Mouse (Mus musculus): Measurements from ENCODE around the gene Uaca. TPM values are rescaled to one million over a fixed set of nuclear protein-coding genes. Genes with fewer than 3 reads are reported as not detected.

The Uaca gene
- polyA plus RNA-seq, 1 experiment from 2014 or later = 10.3 TPM

DNA sequence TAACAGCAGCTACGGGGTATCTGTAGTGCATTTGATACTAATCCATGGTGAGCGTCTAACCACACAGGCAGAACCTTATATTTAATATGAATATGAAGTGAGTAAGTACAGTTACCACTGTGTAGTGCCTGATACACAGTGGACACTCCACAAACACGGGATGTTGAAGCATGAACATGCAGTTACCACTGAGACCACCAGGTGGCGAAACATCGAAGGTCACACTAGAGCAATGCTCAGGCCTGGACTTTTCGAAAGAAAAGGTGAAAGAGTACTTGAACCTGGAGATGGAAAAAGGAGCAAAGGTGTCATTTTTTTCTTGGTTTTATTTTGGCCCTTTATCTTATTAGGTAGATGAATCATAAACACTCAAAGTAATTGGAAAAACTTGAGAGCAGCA is 38.1 kb upstream of the Uaca start:
- Histone ChIP-seq H3K27ac (ENCODE audit: low read depth, low read length) (no peak overlapping the region), H3K9me3 (ENCODE audit: control insufficient read depth, low read length) (no peaks in the 10 kb centered on the region; the same call in 1 of the 2 replicates), H3K4me1 (replicated peaks; ENCODE audit: control insufficient read depth, insufficient read depth, low read length) (0 out of 2 replicates have a peak, but pooled peaks cover 3% of the 10 kb centered on the region), H3K4me3 (ENCODE audit: low read depth, low read length) (no peak overlapping the region), H3K36me3 (ENCODE audit: control insufficient read depth, insufficient read depth, low read length) (no peaks in the 10 kb centered on the region), H3K4me2 (no peak overlapping the region), H3K9ac (ENCODE audit: low read depth, low read length) (no peak overlapping the region), H3K27me3 (replicated peaks; ENCODE audit: control insufficient read depth, insufficient read depth, low read length) (no peaks in the 10 kb centered on the region)
- DNase-seq (ENCODE audit: low spot score) (no peak), ATAC-seq (replicated peaks; ENCODE audit: low FRiP score) (no peak)
- WGBS = 39% methylated on average over 6 of the region's 6 CpGs

GRCm38 (mm10) chr9:60756866-60757740 is 37.2 kb upstream of the Uaca start:
- H3K27ac ChIP-seq (ENCODE audit: low read depth, low read length) = no peak overlapping the region
- DNase-seq (ENCODE audit: low spot score) (no peak), ATAC-seq (replicated peaks; ENCODE audit: low FRiP score) (no peak)
- H3K4me3 ChIP-seq (ENCODE audit: low read depth, low read length) = no peak overlapping the region
- H3K4me1 ChIP-seq (replicated peaks; ENCODE audit: control insufficient read depth, insufficient read depth, low read length) = 0 out of 2 replicates have a peak, but pooled peaks cover 3% of the 10 kb centered on the region
- H3K9me3 ChIP-seq (ENCODE audit: control insufficient read depth, low read length) = no peaks in the 10 kb centered on the region; the same call in 1 of the 2 replicates
- no peaks in the 10 kb centered on the region for H3K36me3 ChIP-seq (ENCODE audit: control insufficient read depth, insufficient read depth, low read length)
- no peaks in the 10 kb centered on the region for H3K27me3 ChIP-seq (replicated peaks; ENCODE audit: control insufficient read depth, insufficient read depth, low read length)
- H3K9ac ChIP-seq (ENCODE audit: low read depth, low read length) = no peak overlapping the region
- 65% methylated on average over 15 of the region's 15 CpGs for WGBS
- no peak overlapping the region for H3K4me2 ChIP-seq

GRCm38 (mm10) chr9:60757817-60758216 is 36.5 kb upstream of the Uaca start:
- ATAC-seq (replicated peaks; ENCODE audit: low FRiP score) (0 out of 2 replicates have a peak, but pooled peaks have one; percentile 39), DNase-seq (ENCODE audit: low spot score) (no peak)
- H3K4me1 ChIP-seq (replicated peaks; ENCODE audit: control insufficient read depth, insufficient read depth, low read length) = 0 out of 2 replicates have a peak, but pooled peaks cover 3% of the 10 kb centered on the region
- no peak overlapping the region for H3K9ac ChIP-seq (ENCODE audit: low read depth, low read length)
- H3K4me3 ChIP-seq (ENCODE audit: low read depth, low read length) = no peak overlapping the region
- 18% methylated on average over 5 of the region's 5 CpGs for WGBS
- H3K9me3 ChIP-seq (ENCODE audit: control insufficient read depth, low read length) = no peaks in the 10 kb centered on the region; the same call in 1 of the 2 replicates
- no peak overlapping the region for H3K27ac ChIP-seq (ENCODE audit: low read depth, low read length)
- H3K27me3 ChIP-seq (replicated peaks; ENCODE audit: control insufficient read depth, insufficient read depth, low read length) = no peaks in the 10 kb centered on the region
- no peaks in the 10 kb centered on the region for H3K36me3 ChIP-seq (ENCODE audit: control insufficient read depth, insufficient read depth, low read length)
- H3K4me2 ChIP-seq = no peak overlapping the region

GRCm38 (mm10) chr9:60759436-60760007 is 34.8 kb upstream of the Uaca start:
- no peaks in the 10 kb centered on the region for H3K27me3 ChIP-seq (replicated peaks; ENCODE audit: control insufficient read depth, insufficient read depth, low read length)
- H3K36me3 ChIP-seq (ENCODE audit: control insufficient read depth, insufficient read depth, low read length) = no peaks in the 10 kb centered on the region
- 79% methylated on average over 10 of the region's 10 CpGs for WGBS
- no peak overlapping the region for H3K4me3 ChIP-seq (ENCODE audit: low read depth, low read length)
- H3K27ac ChIP-seq (ENCODE audit: low read depth, low read length) = no peak overlapping the region
- DNase-seq (ENCODE audit: low spot score) = no peak
- no peak overlapping the region for H3K9ac ChIP-seq (ENCODE audit: low read depth, low read length)
- H3K9me3 ChIP-seq (ENCODE audit: control insufficient read depth, low read length) = no peaks in the 10 kb centered on the region; the same call in 1 of the 2 replicates
- 0 out of 2 replicates have a peak, but pooled peaks cover 3% of the 10 kb centered on the region for H3K4me1 ChIP-seq (replicated peaks; ENCODE audit: control insufficient read depth, insufficient read depth, low read length)
- ATAC-seq (replicated peaks; ENCODE audit: low FRiP score) = no peak
- no peak overlapping the region for H3K4me2 ChIP-seq

- no peaks in the 10 kb centered on the region for H3K27me3 ChIP-seq (replicated peaks; ENCODE audit: control insufficient read depth, insufficient read depth, low read length)
- no peak overlapping the region for H3K9ac ChIP-seq (ENCODE audit: low read depth, low read length)
- 8% methylated on average over 2 of the region's 2 CpGs for WGBS
- H3K4me2 ChIP-seq = no peak overlapping the region
- no peaks in the 10 kb centered on the region; the same call in 1 of the 2 replicates for H3K9me3 ChIP-seq (ENCODE audit: control insufficient read depth, low read length)
- no peak overlapping the region for H3K27ac ChIP-seq (ENCODE audit: low read depth, low read length)
- H3K36me3 ChIP-seq (ENCODE audit: control insufficient read depth, insufficient read depth, low read length) = no peaks in the 10 kb centered on the region
- no peaks in the 10 kb centered on the region for H3K4me1 ChIP-seq (replicated peaks; ENCODE audit: control insufficient read depth, insufficient read depth, low read length)
- no peak for ATAC-seq (replicated peaks; ENCODE audit: low FRiP score)
- no peak overlapping the region for H3K4me3 ChIP-seq (ENCODE audit: low read depth, low read length)
- DNase-seq (ENCODE audit: low spot score) = no peak
Measured at GRCm38 (mm10) chr9:60765181-60765580, 29.2 kb upstream of the Uaca start.

DNA sequence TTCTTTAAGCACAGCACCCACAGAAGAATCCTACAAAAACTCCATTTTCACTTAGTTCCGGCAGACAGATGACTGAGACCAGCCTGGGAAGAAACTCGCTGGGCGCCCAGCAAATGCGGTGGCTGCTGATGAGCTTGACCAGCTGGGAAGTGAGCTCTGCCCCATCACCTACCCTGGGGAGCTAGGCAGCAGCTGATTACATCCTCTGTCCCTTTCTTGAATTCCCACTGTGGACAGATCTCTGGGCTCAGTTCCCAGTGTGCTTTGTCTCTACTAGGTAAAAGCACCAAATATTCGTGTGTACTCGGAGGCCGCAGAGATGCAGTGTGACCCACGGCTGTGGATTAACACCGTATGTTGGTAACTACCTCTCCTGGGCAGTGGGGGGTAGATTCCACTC is 25.9 kb upstream of the Uaca start:
- DNase-seq (ENCODE audit: low spot score) = no peak

GRCm38 (mm10) chr9:60769711-60770111 is 24.6 kb upstream of the Uaca start:
- DNase-seq (ENCODE audit: low spot score) (no peak), ATAC-seq (replicated peaks; ENCODE audit: low FRiP score) (no peak)
- Histone ChIP-seq H3K4me3 (ENCODE audit: low read depth, low read length) (no peak overlapping the region), H3K4me1 (replicated peaks; ENCODE audit: control insufficient read depth, insufficient read depth, low read length) (no peaks in the 10 kb centered on the region), H3K9ac (ENCODE audit: low read depth, low read length) (no peak overlapping the region), H3K4me2 (no peak overlapping the region), H3K9me3 (ENCODE audit: control insufficient read depth, low read length) (no peaks in the 10 kb centered on the region; the same call in 1 of the 2 replicates), H3K36me3 (ENCODE audit: control insufficient read depth, insufficient read depth, low read length) (no peaks in the 10 kb centered on the region), H3K27ac (ENCODE audit: low read depth, low read length) (no peak overlapping the region), H3K27me3 (replicated peaks; ENCODE audit: control insufficient read depth, insufficient read depth, low read length) (no peaks in the 10 kb centered on the region)
- 62% methylated on average over 6 of the region's 6 CpGs for WGBS

More for the DNA sequence above, 25.9 kb upstream of the Uaca start:
- ATAC-seq (replicated peaks; ENCODE audit: low FRiP score) = no peak
- no peak overlapping the region for H3K9ac ChIP-seq (ENCODE audit: low read depth, low read length)
- H3K4me1 ChIP-seq (replicated peaks; ENCODE audit: control insufficient read depth, insufficient read depth, low read length) = no peaks in the 10 kb centered on the region
- H3K27ac ChIP-seq (ENCODE audit: low read depth, low read length) = no peak overlapping the region
- no peaks in the 10 kb centered on the region for H3K27me3 ChIP-seq (replicated peaks; ENCODE audit: control insufficient read depth, insufficient read depth, low read length)
- H3K36me3 ChIP-seq (ENCODE audit: control insufficient read depth, insufficient read depth, low read length) = no peaks in the 10 kb centered on the region
- H3K4me3 ChIP-seq (ENCODE audit: low read depth, low read length) = no peak overlapping the region
- no peaks in the 10 kb centered on the region; the same call in 1 of the 2 replicates for H3K9me3 ChIP-seq (ENCODE audit: control insufficient read depth, low read length)
- 85% methylated on average over 9 of the region's 9 CpGs for WGBS
- H3K4me2 ChIP-seq = no peak overlapping the region

DNA sequence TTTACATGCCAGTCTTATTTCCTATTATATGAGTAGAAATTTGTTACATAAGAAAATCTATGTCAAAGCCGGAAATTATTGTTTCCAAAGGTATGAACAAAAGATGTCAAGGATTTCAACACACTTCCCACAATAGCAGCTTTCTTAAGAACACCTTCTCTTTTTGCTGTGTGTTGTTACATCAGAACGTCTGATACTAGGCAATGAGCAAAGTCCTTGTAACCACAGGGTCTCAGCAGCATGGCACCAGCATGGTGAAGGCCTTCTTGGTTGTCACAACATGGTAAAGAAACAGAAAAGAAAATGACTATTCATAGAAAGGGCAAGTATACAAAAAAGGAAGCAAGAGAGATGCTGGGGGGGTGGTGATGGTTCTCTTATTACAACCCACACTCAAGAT is 20.6 kb upstream of the Uaca start:
- ATAC-seq (replicated peaks; ENCODE audit: low FRiP score) (no peak), DNase-seq (ENCODE audit: low spot score) (no peak)
- Histone ChIP-seq H3K9ac (ENCODE audit: low read depth, low read length) (no peak overlapping the region), H3K9me3 (ENCODE audit: control insufficient read depth, low read length) (no peaks in the 10 kb centered on the region; the same call in 1 of the 2 replicates), H3K4me1 (replicated peaks; ENCODE audit: control insufficient read depth, insufficient read depth, low read length) (no peaks in the 10 kb centered on the region), H3K27ac (ENCODE audit: low read depth, low read length) (no peak overlapping the region), H3K4me2 (no peak overlapping the region), H3K4me3 (ENCODE audit: low read depth, low read length) (no peak overlapping the region), H3K27me3 (replicated peaks; ENCODE audit: control insufficient read depth, insufficient read depth, low read length) (no peaks in the 10 kb centered on the region), H3K36me3 (ENCODE audit: control insufficient read depth, insufficient read depth, low read length) (no peaks in the 10 kb centered on the region)
- 69% methylated on average over 2 of the region's 2 CpGs for WGBS
